Mouse (Mus musculus) cerebral cortex, adult 2 months (tissue): Measurements from ENCODE around the gene Tnfrsf12a.

Experiments used
- WGBS: fragments of 180-500 bp; shearing (Covaris S2); methylation state at CpG from one replicate; pipeline ENCODE4 v1.1.7; 2018; 5-methylcytosine and 5-hydroxymethylcytosine counted together

Gene Tnfrsf12a

DNA sequence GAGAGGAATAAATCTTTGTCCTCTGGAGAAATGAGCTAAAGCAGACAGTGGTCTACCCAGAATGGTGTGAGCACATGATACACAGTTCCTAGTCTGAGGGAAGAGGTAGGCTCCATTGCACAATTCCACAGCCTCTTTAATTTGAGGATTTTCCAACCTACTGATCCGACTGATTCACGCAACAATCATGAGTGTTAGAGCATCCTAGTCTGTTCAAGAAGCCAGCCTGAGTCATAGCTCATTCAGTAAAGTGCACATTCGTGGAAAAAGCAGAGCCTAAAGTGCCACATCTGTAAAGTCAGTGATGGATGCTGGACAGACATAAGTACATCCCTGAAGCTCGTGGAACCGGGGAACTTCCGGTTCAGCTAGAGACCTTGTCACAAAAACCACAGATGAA is 25.9 kb downstream of the Tnfrsf12a start:
- WGBS: 73% methylated on average over 6 of the region's 6 CpGs

- 69% methylated on average over 10 of the region's 10 CpGs for WGBS
Measured at GRCm38 (mm10) chr17:23645894-23646293, 31.4 kb downstream of the Tnfrsf12a start.

DNA sequence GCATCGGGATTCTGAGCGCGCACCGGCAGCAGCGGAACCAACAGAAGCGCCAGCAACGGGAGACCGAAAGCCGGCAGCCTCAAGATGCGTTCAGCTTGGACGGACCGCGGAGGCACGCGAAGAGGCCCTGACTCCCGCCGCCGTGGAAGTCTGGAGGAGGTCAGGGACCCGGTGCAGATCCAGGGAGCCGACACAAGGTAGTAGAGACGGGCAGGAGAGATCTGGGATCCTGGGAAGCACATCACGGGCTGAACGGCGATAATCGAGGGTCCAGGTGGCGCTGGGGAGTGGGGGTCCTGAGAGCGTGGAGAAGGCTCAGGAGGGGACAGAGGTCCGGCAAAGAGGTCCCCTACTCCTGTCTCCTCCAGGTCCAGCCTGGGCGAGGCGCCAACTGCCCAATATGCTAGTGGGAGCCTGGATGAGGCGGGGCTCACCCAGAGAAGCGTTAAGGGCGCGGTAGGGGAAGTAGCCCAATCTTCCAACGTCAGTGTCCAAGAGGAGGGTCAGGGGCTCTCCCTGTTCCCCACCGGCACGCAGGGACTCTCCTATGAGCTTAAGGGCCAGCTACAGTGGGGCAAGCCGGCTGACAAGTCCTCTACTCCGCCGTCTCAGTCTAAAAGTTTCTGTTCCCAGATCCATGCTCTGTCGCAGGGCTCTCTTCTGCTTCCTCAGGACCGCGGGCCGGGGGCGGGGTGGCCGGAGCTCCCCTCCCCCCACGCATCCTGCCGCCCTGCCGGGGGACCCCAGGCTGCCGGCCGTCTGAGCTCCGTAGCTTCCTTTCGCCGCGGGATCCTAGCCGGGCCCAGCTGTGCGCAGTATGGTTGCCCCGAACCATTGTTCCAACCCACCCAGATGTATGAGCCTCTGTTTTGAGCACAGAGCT is 32.4 kb downstream of the Tnfrsf12a start, which contains the start of gene Mmp25:
Gene Mmp25, minus strand, starts transcription at position 665 of the 883 bp plus-strand sequence.
- WGBS: 4% methylated on average over 58 of the region's 58 CpGs

DNA sequence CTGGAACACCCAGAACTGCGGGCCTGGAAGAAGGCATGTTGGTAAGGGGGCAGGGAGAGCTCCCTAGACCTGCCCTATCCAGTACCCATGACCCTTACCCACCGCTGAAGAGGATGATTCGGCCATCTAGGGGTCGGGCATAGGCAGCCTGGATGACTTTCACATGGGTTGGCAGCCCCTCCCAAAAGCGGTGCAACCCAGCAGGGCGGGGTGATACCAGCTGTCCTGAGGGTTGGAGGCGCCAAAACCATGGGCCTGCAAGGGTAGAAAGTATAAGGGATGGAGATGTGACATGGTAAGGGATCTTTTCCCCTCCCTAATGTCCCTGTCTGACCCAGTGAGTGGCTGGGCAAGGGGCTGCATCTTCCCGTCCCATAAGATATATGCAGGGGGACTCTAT is 46.0 kb downstream of the Tnfrsf12a start:
- WGBS: 85% methylated on average over 8 of the region's 8 CpGs

- WGBS: 16% methylated on average over 22 of the region's 22 CpGs
Measured at GRCm38 (mm10) chr17:23630195-23631020, 46.9 kb downstream of the Tnfrsf12a start.

DNA sequence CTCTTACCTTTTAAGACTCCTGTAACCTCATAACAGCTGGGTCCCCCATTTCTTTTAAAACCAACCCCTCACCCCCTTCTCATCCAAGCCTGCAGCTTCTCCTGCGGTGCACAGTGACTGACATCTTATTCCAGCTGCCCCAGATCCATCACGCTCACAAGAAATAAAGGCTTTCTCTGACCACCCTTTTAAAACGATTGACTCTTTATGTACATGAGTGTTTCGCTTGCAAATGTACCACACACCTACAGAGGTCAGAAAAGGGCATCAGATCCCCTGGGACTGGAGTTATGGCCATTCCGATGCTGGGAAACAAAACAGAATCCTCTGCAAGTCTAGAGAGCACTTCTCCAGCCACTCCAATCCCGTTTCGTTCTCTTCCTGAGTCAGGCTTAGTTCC is 49.5 kb downstream of the Tnfrsf12a start:
- 57% methylated on average over 7 of the region's 7 CpGs for WGBS
